Mouse (Mus musculus) limb, embryonic 11.5 days (tissue): ENCODE measurements around the gene Sipa1l3. TPM values are rescaled to one million over a fixed set of nuclear protein-coding genes. Genes with fewer than 3 reads are reported as not detected.

Experiments
- ATAC-seq: fragments of 200-750 bp; cut with Nextera tagmentation; 2 replicates; pipeline ENCODE4 v1.8.0; 2017; ENCODE audit warnings: low read depth; ENCODE audit not compliant: insufficient number of reproducible peaks, low FRiP score, low TSS enrichment
- DNase-seq: peaks from one replicate; pipeline ENCODE4 v3.0.0-alpha.2; 2015; ENCODE audit warnings: low spot score
- H3K27ac ChIP-seq: fragments of 300-500 bp; sonication (generic); replicated peaks from 2 replicates; pipeline ENCODE4 v1.5.1; 2014; ENCODE audit warnings: low read depth, mild to moderate bottlenecking, low read length
- H3K27me3 ChIP-seq: fragments of 300-500 bp; sonication (generic); 2 replicates; pipeline ENCODE4 v1.6.1; 2014; ENCODE audit warnings: mild to moderate bottlenecking, low read length, mixed read lengths; ENCODE audit not compliant: control insufficient read depth, insufficient read depth
- H3K36me3 ChIP-seq: fragments of 300-500 bp; sonication (generic); 2 replicates; pipeline ENCODE4 v1.6.1; 2014; ENCODE audit warnings: mild to moderate bottlenecking, low read length, moderate library complexity, mixed read lengths; ENCODE audit not compliant: control insufficient read depth, insufficient read depth
- H3K4me1 ChIP-seq: fragments of 300-500 bp; sonication (generic); 2 replicates; pipeline ENCODE4 v1.6.1; 2014; ENCODE audit warnings: low read length, mixed read lengths; ENCODE audit not compliant: control insufficient read depth, insufficient read depth
- H3K4me2 ChIP-seq: fragments of 300-500 bp; sonication (generic); 2 replicates; pipeline ENCODE4 v1.6.1; 2014; ENCODE audit warnings: low read depth, mild to moderate bottlenecking, moderate library complexity; ENCODE audit not compliant: severe bottlenecking
- H3K4me3 ChIP-seq: fragments of 300-500 bp; sonication (generic); 2 replicates; pipeline ENCODE4 v1.5.1; 2014; ENCODE audit warnings: low read depth, low read length
- H3K9ac ChIP-seq: fragments of 300-500 bp; sonication (generic); 2 replicates; pipeline ENCODE4 v1.6.1; 2014; ENCODE audit warnings: mild to moderate bottlenecking, low read length
- H3K9me3 ChIP-seq: fragments of 300-500 bp; sonication (generic); 2 replicates; pipeline ENCODE4 v1.6.1; 2016; ENCODE audit warnings: low read length; ENCODE audit not compliant: control insufficient read depth
- WGBS: fragments of 180-500 bp; shearing (Covaris S2); extraction: QIAGEN DNeasy Blood & Tissue Kit; methylation state at CpG from one replicate; pipeline ENCODE4 v1.1.7; 2014; 5-methylcytosine and 5-hydroxymethylcytosine counted together
- polyA plus RNA-seq: library from polyadenylated mRNA; unstranded; fragments of >200 nt; fragmentation: Nextera tagmentation; extraction: Ambion mirVana; gene quantifications from 2 replicates; pipeline ENCODE4 v1.2.1, GENCODE M21; 2014

The Sipa1l3 gene
- polyA plus RNA-seq, 1 experiment from 2014 or later: 12.1 TPM

DNA sequence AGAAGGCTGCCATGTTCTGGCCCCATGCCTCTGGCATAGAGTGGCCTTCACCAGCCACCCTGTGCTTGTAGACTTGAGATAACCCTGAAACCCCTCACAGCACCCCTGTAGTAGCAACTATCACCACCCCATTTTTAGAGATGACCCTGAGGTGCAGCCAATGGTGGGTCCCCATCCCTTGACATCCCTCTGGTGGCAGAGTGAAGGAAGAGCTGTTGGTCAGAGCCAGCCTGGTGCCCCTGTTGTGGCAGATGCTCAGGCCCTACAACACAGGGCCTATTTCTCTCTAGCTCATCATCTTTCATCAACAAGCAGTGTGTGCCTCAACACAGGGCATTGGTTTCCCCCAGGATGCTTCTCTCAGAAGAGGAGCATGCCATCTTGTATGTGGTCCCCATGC is 183.2 kb downstream of the Sipa1l3 start:
- Histone ChIP-seq H3K4me3 (no peak overlapping the region), H3K36me3 (no peaks in the 10 kb centered on the region), H3K4me2 (no peak overlapping the region), H3K9me3 (no peaks in the 10 kb centered on the region), H3K9ac (no peak overlapping the region), H3K4me1 (no peaks in the 10 kb centered on the region), H3K27me3 (no peaks in the 10 kb centered on the region), H3K27ac (no peak overlapping the region)
- DNase-seq (no peak), ATAC-seq (no peak)

- no peak for ATAC-seq
- WGBS: 71% methylated on average over 7 of the region's 7 CpGs
- Histone ChIP-seq H3K27ac (no peak overlapping the region), H3K9ac (no peak overlapping the region), H3K9me3 (no peaks in the 10 kb centered on the region), H3K4me1 (no peaks in the 10 kb centered on the region), H3K4me3 (no peak overlapping the region), H3K4me2 (no peak overlapping the region), H3K27me3 (no peaks in the 10 kb centered on the region), H3K36me3 (no peaks in the 10 kb centered on the region; the same call in 1 of the 2 replicates)
- no peak for DNase-seq
Observed at GRCm38 (mm10) chr7:29334156-29334555, 184.3 kb downstream of the Sipa1l3 start.

- Histone ChIP-seq H3K27ac (no peak overlapping the region), H3K9ac (no peak overlapping the region), H3K27me3 (no peaks in the 10 kb centered on the region), H3K36me3 (peaks cover 2% of the 10 kb centered on the region; the same call in 1 of the 2 replicates), H3K4me1 (no peaks in the 10 kb centered on the region), H3K4me2 (no peak overlapping the region), H3K9me3 (no peaks in the 10 kb centered on the region), H3K4me3 (no peak overlapping the region)
- ATAC-seq (no peak), DNase-seq (no peak)
- WGBS: 93% methylated on average over 16 of the region's 16 CpGs
Observed at GRCm38 (mm10) chr7:29328984-29329383, 189.5 kb downstream of the Sipa1l3 start.

- DNase-seq: no peak
- H3K36me3 ChIP-seq: peaks cover 4% of the 10 kb centered on the region; the same call in 1 of the 2 replicates
- H3K4me2 ChIP-seq: no peak overlapping the region
- peaks cover under 1% of the 10 kb centered on the region; the same call in 1 of the 2 replicates for H3K4me1 ChIP-seq
- no peak for ATAC-seq
- no peak overlapping the region for H3K9ac ChIP-seq
- H3K27ac ChIP-seq: no peak overlapping the region
- WGBS: 76% methylated on average over 6 of the region's 6 CpGs
- H3K4me3 ChIP-seq: no peak overlapping the region
- no peaks in the 10 kb centered on the region for H3K27me3 ChIP-seq
- H3K9me3 ChIP-seq: no peaks in the 10 kb centered on the region
Observed at GRCm38 (mm10) chr7:29327087-29327486, 191.4 kb downstream of the Sipa1l3 start.

GRCm38 (mm10) chr7:29319337-29320307 is 198.8 kb downstream of the Sipa1l3 start:
- Histone ChIP-seq H3K4me2 (peak overlapping the region; percentile 32), H3K27me3 (no peaks in the 10 kb centered on the region), H3K9me3 (no peaks in the 10 kb centered on the region), H3K4me1 (peaks cover 63% of the 10 kb centered on the region), H3K36me3 (peaks cover 2% of the 10 kb centered on the region; the same call in 1 of the 2 replicates), H3K4me3 (peak overlapping the region; percentile 16; the same call in 1 of the 2 replicates), H3K9ac (no peak overlapping the region), H3K27ac (peak overlapping the region; percentile 90)
- ATAC-seq (no peak), DNase-seq (peak; percentile 79)
- 6% methylated on average over 19 of the region's 19 CpGs for WGBS

DNA sequence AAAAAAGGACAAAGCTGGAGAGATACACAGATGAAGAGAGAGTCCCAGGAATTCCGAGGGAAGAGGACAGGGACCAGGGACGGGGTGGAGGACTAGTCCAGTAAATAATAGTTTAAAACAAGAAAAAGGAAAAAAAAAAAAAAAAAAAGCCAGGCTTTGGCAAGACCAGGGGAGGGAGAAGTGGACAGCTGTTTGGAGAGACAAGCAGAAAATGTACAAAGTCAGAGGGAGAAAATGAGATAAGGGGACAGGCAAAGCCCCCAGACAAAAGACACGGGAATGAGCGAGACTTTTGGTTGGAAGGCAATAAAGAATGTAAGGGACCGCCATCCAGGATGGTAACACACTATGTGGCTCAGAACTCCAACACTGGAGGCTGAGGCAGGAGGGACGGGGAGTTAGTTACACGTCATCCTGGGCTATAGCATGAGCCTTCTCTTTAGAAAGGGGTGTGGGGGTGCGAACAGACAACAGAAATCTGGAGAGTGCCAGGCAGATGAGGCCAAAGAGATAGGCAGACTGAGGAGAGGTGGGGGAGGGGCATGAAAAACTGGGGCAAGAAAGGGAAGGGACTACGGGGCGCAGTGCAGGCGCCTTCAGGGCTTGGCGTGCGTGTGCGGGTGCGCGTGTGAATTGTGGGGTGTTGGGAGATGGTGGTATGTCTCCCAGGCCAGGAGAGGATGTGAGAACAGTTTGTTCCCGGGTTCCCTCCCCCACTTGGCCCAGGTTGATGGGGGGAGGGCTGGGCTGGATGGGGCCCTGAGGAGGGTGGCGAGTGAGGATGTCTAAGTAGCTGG is 200.1 kb downstream of the Sipa1l3 start:
- H3K27me3 ChIP-seq: no peaks in the 10 kb centered on the region
- DNase-seq (peak; percentile 58), ATAC-seq (no peak)
- H3K36me3 ChIP-seq: no peaks in the 10 kb centered on the region; the same call in 1 of the 2 replicates
- WGBS: 3% methylated on average over 14 of the region's 18 CpGs
- peak overlapping the region; percentile 90 for H3K27ac ChIP-seq
- H3K4me2 ChIP-seq: peak overlapping the region; percentile 32
- peaks cover 75% of the 10 kb centered on the region for H3K4me1 ChIP-seq
- H3K9me3 ChIP-seq: no peaks in the 10 kb centered on the region
- peak overlapping the region; percentile 16; the same call in 1 of the 2 replicates for H3K4me3 ChIP-seq
- peak overlapping the region; percentile 19; the same call in 1 of the 2 replicates for H3K9ac ChIP-seq

GRCm38 (mm10) chr7:29317558-29317957 is 200.9 kb downstream of the Sipa1l3 start:
- WGBS: 0% methylated on average over 2 of the region's 2 CpGs
- no peaks in the 10 kb centered on the region; the same call in 1 of the 2 replicates for H3K36me3 ChIP-seq
- H3K27me3 ChIP-seq: no peaks in the 10 kb centered on the region
- peak; percentile 90 for DNase-seq
- ATAC-seq: peak; percentile 81
- H3K27ac ChIP-seq: peak overlapping the region; percentile 90
- H3K4me2 ChIP-seq: peak overlapping the region; percentile 32
- no peak overlapping the region for H3K4me3 ChIP-seq
- H3K9me3 ChIP-seq: no peaks in the 10 kb centered on the region
- peaks cover 83% of the 10 kb centered on the region for H3K4me1 ChIP-seq
- H3K9ac ChIP-seq: peak overlapping the region; percentile 19; the same call in 1 of the 2 replicates

- peak; percentile 77 for DNase-seq
- peak; percentile 26 for ATAC-seq
- H3K4me3 ChIP-seq: no peak overlapping the region
- H3K9me3 ChIP-seq: no peaks in the 10 kb centered on the region
- H3K4me2 ChIP-seq: peak overlapping the region; percentile 32
- 4% methylated on average over 10 of the region's 10 CpGs for WGBS
- H3K4me1 ChIP-seq: peaks cover 82% of the 10 kb centered on the region
- no peaks in the 10 kb centered on the region for H3K27me3 ChIP-seq
- H3K27ac ChIP-seq: peak overlapping the region; percentile 90
- no peak overlapping the region; the same call in 1 of the 2 replicates for H3K9ac ChIP-seq
- H3K36me3 ChIP-seq: no peaks in the 10 kb centered on the region; the same call in 1 of the 2 replicates
Observed at GRCm38 (mm10) chr7:29316976-29317375, 201.5 kb downstream of the Sipa1l3 start.
